Mouse (Mus musculus) heart, adult 2 months (tissue): ENCODE results near the gene Ccnd3. TPM values are rescaled to one million over a fixed set of nuclear protein-coding genes. Genes with fewer than 3 reads are reported as not detected.
"Not testable (repeated sequence)": the region's sequence is repeated elsewhere in the genome, so short reads cannot be mapped to it uniquely, and the experiment has no call there.

Experiments used
- DNase-seq, 2 experiments: peaks; one replicate each; pipeline ENCODE4 v3.0.0; 2021
- H3K27ac ChIP-seq: fragments of 200-600 bp; 2 replicates; pipeline ENCODE4 v1.8.1; 2022
- H3K27me3 ChIP-seq: fragments of 200-500 bp; 2 replicates; pipeline ENCODE4 v1.6.1; 2012; ENCODE audit warnings: mild to moderate bottlenecking, low read length, inconsistent platforms, mixed read lengths; ENCODE audit not compliant: control insufficient read depth, insufficient read depth
- H3K36me3 ChIP-seq: fragments of 200-500 bp; 2 replicates; pipeline ENCODE4 v1.6.1; 2012; ENCODE audit warnings: low read length, inconsistent platforms; ENCODE audit not compliant: control insufficient read depth, insufficient read depth
- H3K4me1 ChIP-seq: fragments of 200-500 bp; 2 replicates; pipeline ENCODE4 v1.6.1; 2011; ENCODE audit warnings: low read length; ENCODE audit not compliant: control insufficient read depth, insufficient read depth
- H3K4me3 ChIP-seq: fragments of 200-600 bp; 2 replicates; pipeline ENCODE4 v1.8.1; 2022
- H3K79me2 ChIP-seq: fragments of 200-500 bp; replicated peaks from 2 replicates; pipeline ENCODE4 v1.6.1; 2012; ENCODE audit warnings: mild to moderate bottlenecking, inconsistent platforms, low read length, moderate library complexity, mixed read lengths; ENCODE audit not compliant: control insufficient read depth, insufficient read depth
- H3K9ac ChIP-seq: fragments of 200-500 bp; 2 replicates; pipeline ENCODE4 v1.6.1; 2012; ENCODE audit warnings: low read depth, mild to moderate bottlenecking, control low read depth, inconsistent platforms, low read length, mixed read lengths
- CTCF ChIP-seq: fragments of 200-600 bp; IDR thresholded peaks from 2 replicates; pipeline ENCODE4 v1.8.1; 2022; ENCODE audit warnings: antibody characterized with exemption, mild to moderate bottlenecking, moderate library complexity
- EP300 ChIP-seq: fragments of 200-500 bp; IDR thresholded peaks from 2 replicates; pipeline ENCODE4 v1.6.1; 2011; ENCODE audit warnings: low read depth, low read length, control low read depth; ENCODE audit not compliant: insufficient read depth
- POLR2A ChIP-seq: fragments of 200-500 bp; IDR thresholded peaks from 2 replicates; pipeline ENCODE4 v1.6.1; 2011; ENCODE audit warnings: mild to moderate bottlenecking, low read depth, low read length, control low read depth; ENCODE audit not compliant: insufficient read depth
- WGBS: fragments of 180-500 bp; shearing (Covaris S2); methylation state at CpG from one replicate; pipeline ENCODE4 v1.1.7; 2018; 5-methylcytosine and 5-hydroxymethylcytosine counted together
- intact Hi-C: fragments of 180-260 bp; cut with DNase I; formaldehyde crosslinking; loops from one replicate; pipeline ENCODE4 v1.15.1; 2025
- polyA plus RNA-seq: library from polyadenylated mRNA; depleted of rRNA; stranded (reverse); fragments of >200 nt; gene quantifications from 2 replicates; pipeline ENCODE4 v1.2.3, GENCODE M21; 2012
- total RNA-seq, 2 experiments: library from RNA; stranded (reverse); gene quantifications; 2 replicates each; pipeline ENCODE4 v1.2.3; 2021

Gene Ccnd3
- total and polyA plus RNA-seq, 3 experiments = 75.1 to 83.7 (median 75.9) TPM

- Histone ChIP-seq H3K4me1 (peaks cover 16% of the 10 kb centered on the region), H3K27ac (peak within 1 kb of the TSS; percentile 99), H3K27me3 (no peaks in the 10 kb centered on the region), H3K9ac (peak within 1 kb of the TSS; percentile 81), H3K79me2 (no peaks in the 10 kb centered on the region), H3K4me3 (peak within 1 kb of the TSS; percentile 90), H3K36me3 (no peaks in the 10 kb centered on the region)
- intact Hi-C loops = no loop called here
- no peak; the same call in 1 of the 2 replicates for TF ChIP-seq EP300
- no peak for TF ChIP-seq CTCF
- TF ChIP-seq POLR2A = peak; percentile 77
- WGBS = 1% methylated on average over 40 of the region's 40 CpGs
- DNase-seq = peak; percentile 96 to 97
Observed at GRCm38 (mm10) chr17:47501946-47502706, 2.7 kb upstream of the Ccnd3 start, which contains the start of gene Taf8. Taf8 (minus strand) TSS chr17:47502292.

- not testable (repeated sequence) for H3K9ac ChIP-seq
- WGBS = 73% methylated on average over 6 of the region's 6 CpGs
Observed at GRCm38 (mm10) chr17:47502707-47503045, 2.2 kb upstream of the Ccnd3 start.

GRCm38 (mm10) chr17:47503689-47504088 is 1.2 kb upstream of the Ccnd3 start:
- TF ChIP-seq POLR2A (no peak), CTCF (no peak), EP300 (no peak)
- no peak for DNase-seq
- Histone ChIP-seq H3K27ac (no peak overlapping the region; the same call in 1 of the 2 replicates), H3K9ac (no peak overlapping the region), H3K4me1 (peaks cover 21% of the 10 kb centered on the region), H3K36me3 (peaks cover 2% of the 10 kb centered on the region; the same call in 1 of the 2 replicates), H3K27me3 (no peaks in the 10 kb centered on the region), H3K4me3 (no peak overlapping the region), H3K79me2 (no peaks in the 10 kb centered on the region)
- intact Hi-C loops = no loop called here

More at GRCm38 (mm10) chr17:47502707-47503045, 2.2 kb upstream of the Ccnd3 start:
- Histone ChIP-seq H3K4me1 (peaks cover 20% of the 10 kb centered on the region), H3K27ac (peak overlapping the region; percentile 99), H3K4me3 (peak overlapping the region; percentile 90; the same call in 1 of the 2 replicates)
- DNase-seq, H3K27me3 ChIP-seq, intact Hi-C loops, H3K36me3 ChIP-seq, H3K79me2 ChIP-seq: not testable (repeated sequence)

- TF ChIP-seq EP300 = no peak
- H3K4me1 ChIP-seq = peaks cover 21% of the 10 kb centered on the region
- peak overlapping the region; percentile 56 for H3K9ac ChIP-seq
- intact Hi-C loops = no loop called here
- WGBS = 71% methylated on average over 5 of the region's 5 CpGs
- no peaks in the 10 kb centered on the region for H3K79me2 ChIP-seq
- DNase-seq = no peak
- no peaks in the 10 kb centered on the region for H3K27me3 ChIP-seq
- peak overlapping the region; percentile 91 for H3K27ac ChIP-seq
- peak overlapping the region; percentile 52; the same call in 1 of the 2 replicates for H3K4me3 ChIP-seq
- H3K36me3 ChIP-seq = peaks cover 2% of the 10 kb centered on the region; the same call in 1 of the 2 replicates
Observed at GRCm38 (mm10) chr17:47504228-47504627, 623 bp upstream of the Ccnd3 start.

GRCm38 (mm10) chr17:47505566-47505965 is 715 bp downstream of the Ccnd3 start:
- Histone ChIP-seq H3K79me2 (no peaks in the 10 kb centered on the region), H3K4me1 (peaks cover 24% of the 10 kb centered on the region), H3K4me3 (peak overlapping the region; percentile 52), H3K36me3 (peaks cover 2% of the 10 kb centered on the region; the same call in 1 of the 2 replicates), H3K27ac (peak overlapping the region; percentile 91), H3K9ac (peak overlapping the region; percentile 56), H3K27me3 (no peaks in the 10 kb centered on the region)
- no peak for DNase-seq
- 68% methylated on average over 2 of the region's 2 CpGs for WGBS
- TF ChIP-seq CTCF (no peak), POLR2A (0 out of 2 replicates have a peak, but pooled peaks have one; percentile 16)
- intact Hi-C loops = no loop called here

- Histone ChIP-seq H3K9ac (peak overlapping the region; percentile 25; the same call in 1 of the 2 replicates), H3K79me2 (no peaks in the 10 kb centered on the region), H3K27me3 (no peaks in the 10 kb centered on the region), H3K27ac (peak overlapping the region; percentile 91), H3K36me3 (peaks cover 2% of the 10 kb centered on the region; the same call in 1 of the 2 replicates), H3K4me3 (peak overlapping the region; percentile 52), H3K4me1 (peaks cover 25% of the 10 kb centered on the region)
- whole genome bisulfite sequencing = 78% methylated on average over 1 of the region's 1 CpGs
- peak in 1 of 2 experiments; percentile 47 for DNase-seq
- intact Hi-C loops = no loop called here
- TF ChIP-seq CTCF (no peak), POLR2A (0 out of 2 replicates have a peak, but pooled peaks have one; percentile 2)
Observed at GRCm38 (mm10) chr17:47506042-47506441, 1.2 kb downstream of the Ccnd3 start.
